25 mouse cellular contexts compared by ENCODE assay signal in genomic region chr12:70429637-70430036, GRCm38 (mm10). TPM values are rescaled to one million over a fixed set of nuclear protein-coding genes. Genes with fewer than 3 reads are reported as not detected.
A peak's percentile ranks its signal among the peaks of the same experiment; 100 is the strongest.
DNase-seq lines count a peak whose midpoint lies in the region; ATAC-seq and TF ChIP-seq lines count a peak whose summit lies in the region.
"Had no signal": no experiment of that assay in that cellular context is flagged by ENCODE, and none has a peak within 500 bp of the region (broad histone marks: within the 10 kb centered on the region; RNA-seq: fewer than 3 reads in every experiment).

No protein-coding gene starts in this region.

- no peaks in the 10 kb centered on the region for H3K27me3 ChIP-seq in liver, embryonic 14.5 days (ENCODE audit: control insufficient read depth, insufficient read depth, low read length)
- H3K27me3 ChIP-seq in liver, embryonic 11.5 days (replicated peaks; ENCODE audit: control insufficient read depth, insufficient read depth, low read length), result no peaks in the 10 kb centered on the region
- H3K27me3 ChIP-seq: CH12.LX; forebrain, embryonic 15.5 days; heart, embryonic 12.5 days; heart, embryonic 15.5 days; hindbrain, embryonic 13.5 days had no signal

- H3K4me2 ChIP-seq in liver, embryonic 14.5 days (ENCODE audit: low read depth), result no peak overlapping the region
- H3K4me2 ChIP-seq in liver, embryonic 11.5 days, result no peak overlapping the region
- H3K4me2 ChIP-seq: forebrain, embryonic 12.5 days; forebrain, embryonic 15.5 days; heart, embryonic 12.5 days; heart, embryonic 15.5 days had no signal

- DNase-seq in liver, embryonic 14.5 days (ENCODE audit: low read depth in 3 of 3, low spot score in 3 of 3), result peak in 1 of 3 experiments; percentile 19
- no peak for DNase-seq in liver, embryonic 11.5 days (ENCODE audit: low spot score)
- peak; percentile 32 for DNase-seq in c-Kit-positive CD71-positive TER-119-positive erythroid progenitor cells, embryonic 14.5 days (ENCODE audit: low spot score)
- no peak for DNase-seq in cerebellum, adult 11-12 months
- DNase-seq in urinary bladder, postnatal 4 days (ENCODE audit: low spot score in 2 of 2), result no peak
- DNase-seq: adrenal gland, adult 2 months; adrenal gland, postnatal 14 days; B cell, adult 2 months; cerebellum, adult 18-20 months; cerebellum, adult 9-10 months; cerebellum, postnatal 14 days; gastrocnemius, postnatal 25 days; heart, adult 18-20 months; heart, postnatal 10 days; heart, postnatal 36 days had no signal

- 0 out of 2 replicates have a peak, but pooled peaks have one; percentile 41 for ATAC-seq in liver, embryonic 14.5 days (ENCODE audit: insufficient read depth)
- ATAC-seq in liver, embryonic 11.5 days (replicated peaks; ENCODE audit: low FRiP score), result no peak
- peak; percentile 73 for ATAC-seq in erythroid progenitor cell, adult 5-6 weeks (replicated peaks; ENCODE audit: low FRiP score, poor library complexity, severe bottlenecking)
- ATAC-seq: Patski had no signal

- H3K9ac ChIP-seq in liver, embryonic 14.5 days (replicated peaks), result no peak overlapping the region
- no peak overlapping the region for H3K9ac ChIP-seq in liver, embryonic 11.5 days (ENCODE audit: low read depth, low read length)
- H3K9ac ChIP-seq: forebrain, embryonic 12.5 days; forebrain, embryonic 15.5 days; heart, embryonic 12.5 days; heart, embryonic 15.5 days; hindbrain, embryonic 13.5 days had no signal

- H3K9me3 ChIP-seq in liver, embryonic 14.5 days (ENCODE audit: control insufficient read depth, low read length), result no peaks in the 10 kb centered on the region
- H3K9me3 ChIP-seq in liver, embryonic 11.5 days (ENCODE audit: control insufficient read depth, low read length), result no peaks in the 10 kb centered on the region
- H3K9me3 ChIP-seq: forebrain, embryonic 12.5 days; forebrain, embryonic 15.5 days; G1E; heart, embryonic 12.5 days; heart, embryonic 15.5 days; hindbrain, embryonic 10.5 days; hindbrain, embryonic 13.5 days had no signal

- H3K36me3 ChIP-seq in liver, embryonic 14.5 days (replicated peaks; ENCODE audit: control insufficient read depth, insufficient read depth, low read depth), result no peaks in the 10 kb centered on the region
- no peaks in the 10 kb centered on the region for H3K36me3 ChIP-seq in liver, embryonic 11.5 days (ENCODE audit: control insufficient read depth, insufficient read depth, low read length)
- H3K36me3 ChIP-seq: forebrain, embryonic 12.5 days; forebrain, embryonic 15.5 days; G1E; heart, embryonic 12.5 days; heart, embryonic 15.5 days; hindbrain, embryonic 10.5 days; hindbrain, embryonic 13.5 days had no signal

- no peak overlapping the region for H3K4me3 ChIP-seq in liver, embryonic 14.5 days (ENCODE audit: insufficient read depth in 1 of 2, low read depth in 2 of 2, low read length in 2 of 2)
- H3K4me3 ChIP-seq in liver, embryonic 11.5 days (ENCODE audit: low read depth, low read length), result no peak overlapping the region
- H3K4me3 ChIP-seq: forebrain, embryonic 12.5 days; forebrain, embryonic 15.5 days; heart, embryonic 12.5 days; heart, embryonic 15.5 days; hindbrain, embryonic 10.5 days; hindbrain, embryonic 13.5 days had no signal

- H3K4me1 ChIP-seq in liver, embryonic 14.5 days (replicated peaks; ENCODE audit: control insufficient read depth in 2 of 2, insufficient read depth in 2 of 2, low read length in 1 of 2), result peaks cover 6 to 7% of the 10 kb centered on the region in 2 experiments; a peak in 3 of 4 replicates
- H3K4me1 ChIP-seq in liver, embryonic 11.5 days (replicated peaks; ENCODE audit: control insufficient read depth, insufficient read depth, low read length), result no peaks in the 10 kb centered on the region
- H3K4me1 ChIP-seq: heart, embryonic 12.5 days; heart, embryonic 15.5 days had no signal

- 58% methylated on average over 4 of the region's 4 CpGs for WGBS in liver, embryonic 14.5 days (ENCODE audit: insufficient replicate concordance)
- 70% methylated on average over 4 of the region's 4 CpGs for WGBS in liver, embryonic 11.5 days

- TF ChIP-seq CTCF in liver, embryonic 14.5 days (IDR thresholded peaks at IDR 0.05; ENCODE audit: low read depth), result no peak

- peak; percentile 52 for TF ChIP-seq EP300 in liver, embryonic 14.5 days (IDR thresholded peaks at IDR 0.05; ENCODE audit: low read depth)

- no peak overlapping the region for H3K27ac ChIP-seq in liver, embryonic 14.5 days
- no peak overlapping the region for H3K27ac ChIP-seq in liver, embryonic 11.5 days (ENCODE audit: low read depth, low read length)
- H3K27ac ChIP-seq: forebrain, embryonic 12.5 days; heart, embryonic 15.5 days; hindbrain, embryonic 10.5 days; hindbrain, embryonic 13.5 days had no signal

RNA-seq across cellular contexts. Expression of gene Tmx1, which starts 23.3 kb away (rescaled TPM):
- polyA plus RNA-seq in liver, embryonic 14.5 days (2012; rRNA removed), result 19.7 and 32.9 TPM in 2 replicates
- polyA plus RNA-seq in liver, embryonic 14.5 days (2014; fragmentation: Nextera tagmentation; extraction: Ambion mirVana), result 86.2 and 87.8 TPM in 2 replicates
- 115 and 140 TPM in 2 replicates for polyA plus RNA-seq in liver, embryonic 11.5 days (2014; fragmentation: Nextera tagmentation; extraction: Ambion mirVana)
- total RNA-seq in erythroid progenitor cell, adult 5-6 weeks (2015; ENCODE audit: low replicate concordance), result 145 and 206 TPM in 2 replicates
- 230 and 329 TPM in 2 replicates for total RNA-seq in erythroid progenitor cell, adult 5-6 weeks (2017; ENCODE audit: low replicate concordance)
